Mouse (Mus musculus) embryonic facial prominence, embryonic 15.5 days (tissue): ENCODE results near the gene Dner. TPM values are rescaled to one million over a fixed set of nuclear protein-coding genes. Genes with fewer than 3 reads are reported as not detected.

Experiments used
- ATAC-seq: fragments of 200-750 bp; cut with Nextera tagmentation; 2 replicates; pipeline ENCODE4 v1.8.0; 2017; ENCODE audit warnings: low read depth, moderate TSS enrichment; ENCODE audit not compliant: insufficient number of reproducible peaks, low FRiP score, low TSS enrichment
- H3K27ac ChIP-seq: fragments of 300-500 bp; sonication (generic); replicated peaks from 2 replicates; pipeline ENCODE4 v1.5.1; 2015; ENCODE audit warnings: mild to moderate bottlenecking, inconsistent platforms
- H3K27me3 ChIP-seq: fragments of 300-500 bp; sonication (generic); 2 replicates; pipeline ENCODE4 v1.6.1; 2015; ENCODE audit warnings: inconsistent platforms
- H3K36me3 ChIP-seq: fragments of 300-500 bp; sonication (generic); 2 replicates; pipeline ENCODE4 v1.6.1; 2015; ENCODE audit warnings: mild to moderate bottlenecking, inconsistent platforms
- H3K4me1 ChIP-seq: fragments of 300-500 bp; sonication (generic); 2 replicates; pipeline ENCODE4 v1.6.1; 2015; ENCODE audit warnings: inconsistent platforms
- H3K4me2 ChIP-seq: fragments of 300-500 bp; sonication (generic); replicated peaks from 2 replicates; pipeline ENCODE4 v1.6.1; 2015; ENCODE audit warnings: mild to moderate bottlenecking, inconsistent platforms
- H3K4me3 ChIP-seq: fragments of 300-500 bp; sonication (generic); replicated peaks from 2 replicates; pipeline ENCODE4 v1.5.1; 2015; ENCODE audit warnings: mild to moderate bottlenecking, inconsistent platforms
- H3K9ac ChIP-seq: fragments of 300-500 bp; sonication (generic); 2 replicates; pipeline ENCODE4 v1.6.1; 2015; ENCODE audit warnings: inconsistent platforms
- H3K9me3 ChIP-seq: fragments of 300-500 bp; sonication (generic); replicated peaks from 2 replicates; pipeline ENCODE4 v1.6.1; 2016; ENCODE audit warnings: inconsistent platforms
- WGBS: fragments of 180-500 bp; shearing (Covaris S2); methylation state at CpG from one replicate; pipeline ENCODE4 v1.1.7; 2015; 5-methylcytosine and 5-hydroxymethylcytosine counted together
- polyA plus RNA-seq: library from polyadenylated mRNA; unstranded; fragments of >200 nt; fragmentation: Nextera tagmentation; extraction: Ambion mirVana; gene quantifications from 2 replicates; pipeline ENCODE4 v1.2.1, GENCODE M21; 2015

Gene Dner
- polyA plus RNA-seq, 1 experiment from 2014 or later = 7.5 TPM

- no peaks in the 10 kb centered on the region for H3K27me3 ChIP-seq
- H3K4me2 ChIP-seq = no peak overlapping the region
- peak; percentile 51; the same call in 1 of the 2 replicates for ATAC-seq
- no peak overlapping the region for H3K27ac ChIP-seq
- no peak overlapping the region for H3K4me3 ChIP-seq
- 64% methylated on average over 2 of the region's 2 CpGs for WGBS
- no peak overlapping the region for H3K9ac ChIP-seq
- H3K9me3 ChIP-seq = no peaks in the 10 kb centered on the region
- H3K4me1 ChIP-seq = no peaks in the 10 kb centered on the region; the same call in 1 of the 2 replicates
- H3K36me3 ChIP-seq = no peaks in the 10 kb centered on the region
Observed at GRCm38 (mm10) chr1:84409514-84409913, 286.5 kb downstream of the Dner start.

GRCm38 (mm10) chr1:84408873-84409272 lies 287.1 kb downstream of the Dner start:
- no peaks in the 10 kb centered on the region for H3K36me3 ChIP-seq
- H3K4me2 ChIP-seq = no peak overlapping the region
- H3K27ac ChIP-seq = no peak overlapping the region
- H3K9ac ChIP-seq = no peak overlapping the region
- no peaks in the 10 kb centered on the region; the same call in 1 of the 2 replicates for H3K4me1 ChIP-seq
- ATAC-seq = no peak
- no peaks in the 10 kb centered on the region for H3K27me3 ChIP-seq
- H3K4me3 ChIP-seq = no peak overlapping the region
- 63% methylated on average over 2 of the region's 2 CpGs for WGBS
- H3K9me3 ChIP-seq = no peaks in the 10 kb centered on the region

- 71% methylated on average over 4 of the region's 4 CpGs for WGBS
- H3K27ac ChIP-seq = no peak overlapping the region
- no peak overlapping the region for H3K4me3 ChIP-seq
- H3K4me2 ChIP-seq = no peak overlapping the region
- no peaks in the 10 kb centered on the region for H3K27me3 ChIP-seq
- H3K9me3 ChIP-seq = no peaks in the 10 kb centered on the region
- H3K4me1 ChIP-seq = no peaks in the 10 kb centered on the region; the same call in 1 of the 2 replicates
- H3K9ac ChIP-seq = no peak overlapping the region
- H3K36me3 ChIP-seq = no peaks in the 10 kb centered on the region
- ATAC-seq = no peak
Observed at GRCm38 (mm10) chr1:84406891-84407290, 289.1 kb downstream of the Dner start.

- H3K4me1 ChIP-seq = no peaks in the 10 kb centered on the region; the same call in 1 of the 2 replicates
- no peaks in the 10 kb centered on the region for H3K27me3 ChIP-seq
- no peak overlapping the region for H3K4me3 ChIP-seq
- H3K9ac ChIP-seq = no peak overlapping the region
- no peaks in the 10 kb centered on the region for H3K9me3 ChIP-seq
- H3K27ac ChIP-seq = no peak overlapping the region
- no peak for ATAC-seq
- no peak overlapping the region for H3K4me2 ChIP-seq
- WGBS = 75% methylated on average over 5 of the region's 5 CpGs
- no peaks in the 10 kb centered on the region for H3K36me3 ChIP-seq
Observed at GRCm38 (mm10) chr1:84405551-84406290, 290.3 kb downstream of the Dner start.

GRCm38 (mm10) chr1:84404880-84405279 lies 291.1 kb downstream of the Dner start:
- Histone ChIP-seq H3K9me3 (no peaks in the 10 kb centered on the region), H3K4me1 (no peaks in the 10 kb centered on the region; the same call in 1 of the 2 replicates), H3K36me3 (no peaks in the 10 kb centered on the region), H3K27ac (no peak overlapping the region), H3K9ac (no peak overlapping the region), H3K27me3 (no peaks in the 10 kb centered on the region), H3K4me2 (no peak overlapping the region), H3K4me3 (no peak overlapping the region)
- 41% methylated on average over 12 of the region's 12 CpGs for WGBS
- ATAC-seq = no peak; the same call in 1 of the 2 replicates

- 42% methylated on average over 1 of the region's 1 CpGs for WGBS
- H3K27ac ChIP-seq = no peak overlapping the region
- H3K9me3 ChIP-seq = no peaks in the 10 kb centered on the region
- no peak overlapping the region for H3K4me3 ChIP-seq
- no peaks in the 10 kb centered on the region; the same call in 1 of the 2 replicates for H3K4me1 ChIP-seq
- H3K4me2 ChIP-seq = no peak overlapping the region
- H3K27me3 ChIP-seq = no peaks in the 10 kb centered on the region
- H3K9ac ChIP-seq = no peak overlapping the region
- no peak for ATAC-seq
- H3K36me3 ChIP-seq = no peaks in the 10 kb centered on the region
Observed at GRCm38 (mm10) chr1:84402154-84402553, 293.9 kb downstream of the Dner start.

- ATAC-seq = no peak
- Histone ChIP-seq H3K27ac (no peak overlapping the region), H3K27me3 (no peaks in the 10 kb centered on the region), H3K9me3 (no peaks in the 10 kb centered on the region), H3K4me3 (no peak overlapping the region), H3K4me1 (no peaks in the 10 kb centered on the region; the same call in 1 of the 2 replicates), H3K4me2 (no peak overlapping the region), H3K36me3 (no peaks in the 10 kb centered on the region), H3K9ac (no peak overlapping the region)
- WGBS = 76% methylated on average over 3 of the region's 3 CpGs
Observed at GRCm38 (mm10) chr1:84399671-84400070, 296.4 kb downstream of the Dner start.

- ATAC-seq = no peak
- no peak overlapping the region for H3K4me3 ChIP-seq
- H3K27me3 ChIP-seq = no peaks in the 10 kb centered on the region
- no peaks in the 10 kb centered on the region for H3K9me3 ChIP-seq
- no peak overlapping the region for H3K27ac ChIP-seq
- no peaks in the 10 kb centered on the region for H3K4me1 ChIP-seq
- 93% methylated on average over 4 of the region's 4 CpGs for WGBS
- H3K36me3 ChIP-seq = no peaks in the 10 kb centered on the region
- no peak overlapping the region for H3K4me2 ChIP-seq
- H3K9ac ChIP-seq = no peak overlapping the region
Observed at GRCm38 (mm10) chr1:84399118-84399517, 296.9 kb downstream of the Dner start.

- no peaks in the 10 kb centered on the region for H3K9me3 ChIP-seq
- no peak overlapping the region for H3K4me2 ChIP-seq
- no peak overlapping the region for H3K9ac ChIP-seq
- H3K4me3 ChIP-seq = no peak overlapping the region
- 66% methylated on average over 3 of the region's 3 CpGs for WGBS
- no peak for ATAC-seq
- no peaks in the 10 kb centered on the region for H3K4me1 ChIP-seq
- no peaks in the 10 kb centered on the region for H3K27me3 ChIP-seq
- no peaks in the 10 kb centered on the region for H3K36me3 ChIP-seq
- H3K27ac ChIP-seq = no peak overlapping the region
Observed at GRCm38 (mm10) chr1:84396787-84397186, 299.2 kb downstream of the Dner start.

- Histone ChIP-seq H3K36me3 (no peaks in the 10 kb centered on the region), H3K4me2 (no peak overlapping the region), H3K9ac (no peak overlapping the region), H3K4me1 (no peaks in the 10 kb centered on the region), H3K27me3 (no peaks in the 10 kb centered on the region), H3K27ac (no peak overlapping the region), H3K9me3 (no peaks in the 10 kb centered on the region), H3K4me3 (no peak overlapping the region)
- 81% methylated on average over 8 of the region's 8 CpGs for WGBS
- no peak for ATAC-seq
Observed at GRCm38 (mm10) chr1:84395928-84396327, 300.1 kb downstream of the Dner start.

- H3K27ac ChIP-seq = no peak overlapping the region
- H3K4me3 ChIP-seq = no peak overlapping the region
- ATAC-seq = no peak
- no peaks in the 10 kb centered on the region for H3K36me3 ChIP-seq
- H3K9me3 ChIP-seq = no peaks in the 10 kb centered on the region
- no peak overlapping the region for H3K9ac ChIP-seq
- H3K4me2 ChIP-seq = no peak overlapping the region
- 87% methylated on average over 4 of the region's 4 CpGs for WGBS
- no peaks in the 10 kb centered on the region for H3K4me1 ChIP-seq
- no peaks in the 10 kb centered on the region for H3K27me3 ChIP-seq
Observed at GRCm38 (mm10) chr1:84390961-84391360, 305.1 kb downstream of the Dner start.

GRCm38 (mm10) chr1:84387616-84388015 lies 308.4 kb downstream of the Dner start:
- Histone ChIP-seq H3K27me3 (no peaks in the 10 kb centered on the region), H3K9ac (no peak overlapping the region), H3K9me3 (no peaks in the 10 kb centered on the region), H3K36me3 (no peaks in the 10 kb centered on the region), H3K4me1 (no peaks in the 10 kb centered on the region), H3K4me3 (no peak overlapping the region), H3K27ac (no peak overlapping the region), H3K4me2 (no peak overlapping the region)
- WGBS = 44% methylated on average over 4 of the region's 4 CpGs
- ATAC-seq = no peak; the same call in 1 of the 2 replicates
